Mouse (Mus musculus) heart, embryonic 12.5 days (tissue): ENCODE results near the gene Tmem238l. TPM values are rescaled to one million over a fixed set of nuclear protein-coding genes. Genes with fewer than 3 reads are reported as not detected.

Experiments
- ATAC-seq: fragments of 200-750 bp; cut with Nextera tagmentation; 2 replicates; pipeline ENCODE4 v1.8.0; 2017; ENCODE audit warnings: moderate TSS enrichment, moderate library complexity; ENCODE audit not compliant: insufficient number of reproducible peaks, low FRiP score
- H3K27ac ChIP-seq: fragments of 300-500 bp; sonication (generic); 2 replicates; pipeline ENCODE4 v1.5.1; 2016; ENCODE audit warnings: mild to moderate bottlenecking, moderate library complexity; ENCODE audit not compliant: poor library complexity, severe bottlenecking
- H3K27me3 ChIP-seq: fragments of 300-500 bp; sonication (generic); replicated peaks from 2 replicates; pipeline ENCODE4 v1.6.1; 2016; ENCODE audit warnings: mild to moderate bottlenecking, moderate library complexity
- H3K36me3 ChIP-seq: fragments of 300-500 bp; sonication (generic); 2 replicates; pipeline ENCODE4 v1.6.1; 2016; ENCODE audit warnings: mild to moderate bottlenecking, moderate library complexity
- H3K4me1 ChIP-seq: fragments of 300-500 bp; sonication (generic); replicated peaks from 2 replicates; pipeline ENCODE4 v1.6.1; 2016; ENCODE audit warnings: mild to moderate bottlenecking
- H3K4me2 ChIP-seq: fragments of 300-500 bp; sonication (generic); 2 replicates; pipeline ENCODE4 v1.6.1; 2016; ENCODE audit warnings: mild to moderate bottlenecking, moderate library complexity
- H3K4me3 ChIP-seq: fragments of 300-500 bp; sonication (generic); 2 replicates; pipeline ENCODE4 v1.5.1; 2016; ENCODE audit warnings: mild to moderate bottlenecking
- H3K9ac ChIP-seq: fragments of 300-500 bp; sonication (generic); 2 replicates; pipeline ENCODE4 v1.6.1; 2016; ENCODE audit warnings: mild to moderate bottlenecking, moderate library complexity
- H3K9me3 ChIP-seq: fragments of 300-500 bp; sonication (generic); replicated peaks from 2 replicates; pipeline ENCODE4 v1.6.1; 2016; ENCODE audit warnings: mild to moderate bottlenecking, moderate library complexity
- WGBS: fragments of 180-500 bp; shearing (Covaris S2); methylation state at CpG from one replicate; pipeline ENCODE4 v1.1.7; 2016; 5-methylcytosine and 5-hydroxymethylcytosine counted together
- polyA plus RNA-seq: library from polyadenylated mRNA; unstranded; fragments of >200 nt; fragmentation: Nextera tagmentation; extraction: Ambion mirVana; gene quantifications from 2 replicates; pipeline ENCODE4 v1.2.1, GENCODE M21; 2016

The Tmem238l gene
- polyA plus RNA-seq, 1 experiment from 2014 or later, result not detected

- Histone ChIP-seq H3K4me1 (peaks cover 21% of the 10 kb centered on the region), H3K27me3 (no peaks in the 10 kb centered on the region), H3K4me2 (no peak overlapping the region), H3K36me3 (no peaks in the 10 kb centered on the region), H3K4me3 (no peak overlapping the region), H3K27ac (no peak overlapping the region), H3K9me3 (no peaks in the 10 kb centered on the region; the same call in 1 of the 2 replicates), H3K9ac (no peak overlapping the region)
- 74% methylated on average over 15 of the region's 15 CpGs for WGBS
- ATAC-seq, result no peak
These were observed 25.1 kb downstream of the Tmem238l start for GRCm38 (mm10) chr11:66981336-66982115.

- no peak overlapping the region for H3K27ac ChIP-seq
- no peak for ATAC-seq
- no peak overlapping the region for H3K9ac ChIP-seq
These were observed 26.4 kb downstream of the Tmem238l start for GRCm38 (mm10) chr11:66982794-66983193.

GRCm38 (mm10) chr11:66983422-66984164 is 27.2 kb downstream of the Tmem238l start:
- ATAC-seq, result no peak
- Histone ChIP-seq H3K9ac (no peak overlapping the region), H3K9me3 (no peaks in the 10 kb centered on the region), H3K36me3 (no peaks in the 10 kb centered on the region), H3K4me1 (peaks cover 21% of the 10 kb centered on the region), H3K27ac (no peak overlapping the region), H3K4me2 (peak overlapping the region; percentile 87; the same call in 1 of the 2 replicates), H3K4me3 (no peak overlapping the region), H3K27me3 (no peaks in the 10 kb centered on the region; the same call in 1 of the 2 replicates)
- 42% methylated on average over 11 of the region's 11 CpGs for WGBS

More at GRCm38 (mm10) chr11:66982794-66983193, 26.4 kb downstream of the Tmem238l start:
- Histone ChIP-seq H3K27me3 (no peaks in the 10 kb centered on the region; the same call in 1 of the 2 replicates), H3K4me2 (no peak overlapping the region), H3K4me1 (peaks cover 21% of the 10 kb centered on the region), H3K4me3 (no peak overlapping the region), H3K9me3 (no peaks in the 10 kb centered on the region), H3K36me3 (no peaks in the 10 kb centered on the region)
- 25% methylated on average over 6 of the region's 6 CpGs for WGBS

- Histone ChIP-seq H3K36me3 (no peaks in the 10 kb centered on the region), H3K9ac (peak overlapping the region; percentile 63), H3K27ac (no peak overlapping the region), H3K4me3 (peak overlapping the region; percentile 51), H3K27me3 (no peaks in the 10 kb centered on the region; the same call in 1 of the 2 replicates), H3K4me2 (peak overlapping the region; percentile 87), H3K4me1 (peaks cover 21% of the 10 kb centered on the region), H3K9me3 (no peaks in the 10 kb centered on the region)
- ATAC-seq, result peak; percentile 60; the same call in 1 of the 2 replicates
- 6% methylated on average over 28 of the region's 28 CpGs for WGBS
These were observed 28.0 kb downstream of the Tmem238l start for GRCm38 (mm10) chr11:66984165-66985135.

- ATAC-seq, result no peak
- peak overlapping the region; percentile 87 for H3K4me2 ChIP-seq
- H3K9ac ChIP-seq, result peak overlapping the region; percentile 63
- H3K27me3 ChIP-seq, result no peaks in the 10 kb centered on the region; the same call in 1 of the 2 replicates
- WGBS, result 34% methylated on average over 11 of the region's 11 CpGs
- H3K4me3 ChIP-seq, result peak overlapping the region; percentile 51
- no peaks in the 10 kb centered on the region for H3K9me3 ChIP-seq
- peaks cover 21% of the 10 kb centered on the region for H3K4me1 ChIP-seq
- no peak overlapping the region for H3K27ac ChIP-seq
- H3K36me3 ChIP-seq, result no peaks in the 10 kb centered on the region
These were observed 28.8 kb downstream of the Tmem238l start for GRCm38 (mm10) chr11:66985136-66985702.

DNA sequence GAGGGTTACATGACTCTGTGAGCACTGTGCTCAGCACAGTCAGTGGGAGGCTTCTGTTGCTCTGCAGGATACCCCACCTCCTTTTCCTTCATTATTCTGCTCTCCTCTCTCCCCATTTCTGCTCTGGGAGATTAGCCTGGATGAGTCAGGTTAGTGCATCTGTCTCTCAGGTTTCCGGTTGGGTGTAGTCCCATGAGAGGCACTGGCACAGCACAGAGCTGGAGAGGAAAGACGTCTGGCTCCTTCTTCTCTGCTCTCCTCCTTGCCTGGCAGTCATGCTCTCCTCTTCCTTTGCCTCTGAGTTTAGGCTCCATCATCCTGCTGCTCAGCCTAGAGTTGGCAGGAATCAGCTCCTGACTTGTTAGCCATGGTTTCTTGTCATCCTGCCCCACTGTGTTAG is 35.7 kb downstream of the Tmem238l start:
- no peak overlapping the region for H3K4me2 ChIP-seq
- peaks cover 4% of the 10 kb centered on the region for H3K27me3 ChIP-seq
- no peak for ATAC-seq
- no peak overlapping the region for H3K27ac ChIP-seq
- no peaks in the 10 kb centered on the region for H3K36me3 ChIP-seq
- no peaks in the 10 kb centered on the region; the same call in 1 of the 2 replicates for H3K4me1 ChIP-seq
- H3K4me3 ChIP-seq, result no peak overlapping the region
- no peak overlapping the region for H3K9ac ChIP-seq
- 53% methylated on average over 2 of the region's 2 CpGs for WGBS
- no peaks in the 10 kb centered on the region for H3K9me3 ChIP-seq

DNA sequence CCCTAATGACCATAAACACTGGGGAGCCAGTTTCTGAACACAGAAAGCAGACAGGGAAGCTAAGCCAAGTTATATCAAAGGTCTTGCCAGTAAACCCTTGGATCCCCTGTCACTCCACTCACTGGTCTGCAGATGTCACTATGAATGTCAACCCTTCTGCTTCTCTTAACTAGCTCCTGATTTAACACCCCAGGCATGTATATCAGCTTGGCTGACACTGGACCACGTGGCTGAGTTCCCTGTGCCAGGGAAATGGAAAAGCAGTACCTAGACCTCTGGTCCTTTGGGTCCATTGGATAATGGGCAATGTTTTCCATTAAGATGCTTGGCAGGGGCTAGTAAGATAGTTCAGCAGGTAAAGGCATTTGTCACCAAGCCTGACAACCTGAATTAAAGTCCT is 37.2 kb downstream of the Tmem238l start:
- no peaks in the 10 kb centered on the region for H3K9me3 ChIP-seq
- H3K4me2 ChIP-seq, result no peak overlapping the region
- H3K27me3 ChIP-seq, result peaks cover 4% of the 10 kb centered on the region; the same call in 1 of the 2 replicates
- H3K4me3 ChIP-seq, result no peak overlapping the region
- H3K4me1 ChIP-seq, result peaks cover 6% of the 10 kb centered on the region
- WGBS, result 17% methylated on average over 1 of the region's 1 CpGs
- H3K36me3 ChIP-seq, result no peaks in the 10 kb centered on the region
- no peak overlapping the region for H3K9ac ChIP-seq
- ATAC-seq, result no peak
- no peak overlapping the region for H3K27ac ChIP-seq

GRCm38 (mm10) chr11:66996446-66996845 is 40.0 kb downstream of the Tmem238l start:
- H3K9ac ChIP-seq, result no peak overlapping the region
- no peaks in the 10 kb centered on the region for H3K9me3 ChIP-seq
- H3K4me3 ChIP-seq, result no peak overlapping the region
- ATAC-seq, result no peak
- no peak overlapping the region for H3K27ac ChIP-seq
- H3K36me3 ChIP-seq, result no peaks in the 10 kb centered on the region
- WGBS, result 67% methylated on average over 4 of the region's 4 CpGs
- H3K4me1 ChIP-seq, result peaks cover 9% of the 10 kb centered on the region
- H3K27me3 ChIP-seq, result peaks cover 4% of the 10 kb centered on the region; the same call in 1 of the 2 replicates
- H3K4me2 ChIP-seq, result no peak overlapping the region

DNA sequence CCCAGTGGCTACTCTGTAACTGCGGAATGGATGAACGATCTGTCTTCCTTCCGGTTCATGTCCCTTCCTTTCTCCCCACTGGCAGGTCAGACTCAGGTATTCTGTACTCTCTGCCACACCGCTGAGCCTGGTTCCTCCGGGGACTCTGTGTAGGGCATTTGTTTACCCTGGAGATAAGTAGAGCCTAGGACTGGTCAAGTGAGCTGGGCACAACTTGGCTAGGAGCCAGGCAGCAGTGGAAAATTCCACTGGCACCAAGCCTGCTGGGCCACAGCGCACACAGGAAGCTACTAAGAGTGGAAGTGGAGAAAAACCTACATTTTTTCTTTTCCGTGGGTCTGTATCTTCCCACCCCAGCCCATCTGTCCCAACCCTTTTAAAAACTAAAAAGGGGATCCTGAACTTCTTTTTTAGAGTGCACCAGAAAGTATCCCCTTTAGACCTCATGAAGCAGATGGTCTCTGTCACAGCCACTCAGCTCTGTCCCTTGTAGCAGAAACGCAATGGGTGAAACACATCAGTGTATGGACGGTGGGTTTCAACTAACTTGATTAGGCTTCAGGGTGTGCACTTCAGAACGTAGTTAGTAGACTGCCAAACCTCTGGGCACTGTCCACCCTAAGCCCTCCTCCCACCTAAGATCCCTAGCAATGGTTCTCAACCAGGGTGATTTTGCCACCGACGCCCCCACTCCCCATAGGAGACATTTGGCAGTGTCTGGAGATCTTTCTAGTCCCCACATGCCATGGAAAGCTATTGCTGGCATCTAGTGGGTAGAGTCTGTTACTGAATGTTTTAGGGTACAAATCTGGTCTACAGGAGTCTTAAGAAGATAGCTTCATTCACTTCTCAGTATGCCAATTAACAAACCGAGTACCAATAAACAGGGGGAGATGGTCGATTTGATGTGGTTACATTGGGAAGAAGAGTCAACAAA is 42.3 kb downstream of the Tmem238l start:
- WGBS, result 54% methylated on average over 14 of the region's 14 CpGs
- ATAC-seq, result peak; percentile 55; the same call in 1 of the 2 replicates

More for the DNA sequence above, 42.3 kb downstream of the Tmem238l start:
- Histone ChIP-seq H3K9ac (no peak overlapping the region), H3K9me3 (no peaks in the 10 kb centered on the region), H3K27me3 (peaks cover 4% of the 10 kb centered on the region; the same call in 1 of the 2 replicates), H3K4me3 (no peak overlapping the region), H3K36me3 (no peaks in the 10 kb centered on the region), H3K4me1 (peaks cover 9% of the 10 kb centered on the region), H3K27ac (no peak overlapping the region), H3K4me2 (no peak overlapping the region)
